Mouse (Mus musculus) cortical plate, adult 2 months (tissue): ENCODE measurements around the gene Commd1. TPM values are rescaled to one million over a fixed set of nuclear protein-coding genes. Genes with fewer than 3 reads are reported as not detected.

Source experiments
- H3K27ac ChIP-seq: fragments of 200-500 bp; 2 replicates; pipeline ENCODE4 v1.5.1; 2012; ENCODE audit warnings: low read length, control low read depth, inconsistent platforms; ENCODE audit not compliant: insufficient read depth
- H3K4me1 ChIP-seq: fragments of 200-500 bp; 2 replicates; pipeline ENCODE4 v1.6.1; 2011; ENCODE audit warnings: low read length; ENCODE audit not compliant: control insufficient read depth, insufficient read depth
- H3K4me3 ChIP-seq: fragments of 200-500 bp; 2 replicates; pipeline ENCODE4 v1.5.1; 2011; ENCODE audit warnings: mild to moderate bottlenecking, low read length, control low read depth; ENCODE audit not compliant: insufficient read depth
- CTCF ChIP-seq: fragments of 200-500 bp; IDR thresholded peaks from 2 replicates; pipeline ENCODE4 v1.5.1; 2011; ENCODE audit warnings: mild to moderate bottlenecking, control low read depth, low read length; ENCODE audit not compliant: insufficient read depth; ENCODE audit errors: extremely low read depth
- POLR2A ChIP-seq: fragments of 200-500 bp; IDR thresholded peaks from 2 replicates; pipeline ENCODE4 v1.6.1; 2011; ENCODE audit warnings: mild to moderate bottlenecking, low read length, control low read depth; ENCODE audit not compliant: insufficient read depth; ENCODE audit errors: extremely low read depth
- polyA plus RNA-seq: library from polyadenylated mRNA; depleted of rRNA; stranded (reverse); fragments of >200 nt; gene quantifications from 2 replicates; pipeline ENCODE4 v1.2.3, GENCODE M21; 2012

Commd1 gene
- polyA plus RNA-seq, 1 experiment = 39.4 TPM

- no peak for TF ChIP-seq POLR2A
- TF ChIP-seq CTCF = no peak
- Histone ChIP-seq H3K4me3 (no peak overlapping the region), H3K27ac (no peak overlapping the region), H3K4me1 (no peaks in the 10 kb centered on the region)
These were observed 70.4 kb downstream of the Commd1 start for GRCm38 (mm10) chr11:22911831-22912230.

GRCm38 (mm10) chr11:22906453-22906865 is 75.7 kb downstream of the Commd1 start:
- no peak overlapping the region for H3K4me3 ChIP-seq
- no peak for TF ChIP-seq POLR2A
- no peak for TF ChIP-seq CTCF
- H3K27ac ChIP-seq = no peak overlapping the region
- H3K4me1 ChIP-seq = no peaks in the 10 kb centered on the region

- TF ChIP-seq POLR2A (no peak), CTCF (no peak)
- Histone ChIP-seq H3K27ac (no peak overlapping the region), H3K4me3 (no peak overlapping the region), H3K4me1 (no peaks in the 10 kb centered on the region)
These were observed 79.3 kb downstream of the Commd1 start for GRCm38 (mm10) chr11:22902923-22903322.

GRCm38 (mm10) chr11:22900041-22900440 is 82.1 kb downstream of the Commd1 start:
- Histone ChIP-seq H3K27ac (no peak overlapping the region), H3K4me3 (no peak overlapping the region), H3K4me1 (no peaks in the 10 kb centered on the region)
- TF ChIP-seq POLR2A (no peak), CTCF (no peak)

GRCm38 (mm10) chr11:22897642-22898041 is 84.5 kb downstream of the Commd1 start:
- TF ChIP-seq POLR2A = no peak
- no peak for TF ChIP-seq CTCF
- no peaks in the 10 kb centered on the region for H3K4me1 ChIP-seq
- H3K4me3 ChIP-seq = no peak overlapping the region
- no peak overlapping the region for H3K27ac ChIP-seq

GRCm38 (mm10) chr11:22897127-22897526 is 85.1 kb downstream of the Commd1 start:
- H3K27ac ChIP-seq = no peak overlapping the region
- H3K4me1 ChIP-seq = no peaks in the 10 kb centered on the region
- no peak overlapping the region for H3K4me3 ChIP-seq
- no peak for TF ChIP-seq CTCF
- no peak for TF ChIP-seq POLR2A

GRCm38 (mm10) chr11:22893075-22893474 is 89.1 kb downstream of the Commd1 start:
- no peak for TF ChIP-seq POLR2A
- no peak overlapping the region for H3K4me3 ChIP-seq
- H3K4me1 ChIP-seq = no peaks in the 10 kb centered on the region
- H3K27ac ChIP-seq = no peak overlapping the region

- TF ChIP-seq CTCF = no peak
- no peak for TF ChIP-seq POLR2A
- no peaks in the 10 kb centered on the region for H3K4me1 ChIP-seq
- no peak overlapping the region for H3K4me3 ChIP-seq
- no peak overlapping the region for H3K27ac ChIP-seq
These were observed 89.7 kb downstream of the Commd1 start for GRCm38 (mm10) chr11:22892466-22892865.

GRCm38 (mm10) chr11:22891876-22892275 is 90.3 kb downstream of the Commd1 start:
- Histone ChIP-seq H3K27ac (no peak overlapping the region), H3K4me1 (no peaks in the 10 kb centered on the region), H3K4me3 (no peak overlapping the region)
- TF ChIP-seq POLR2A = no peak
- TF ChIP-seq CTCF = no peak

- no peak overlapping the region for H3K27ac ChIP-seq
- H3K4me1 ChIP-seq = no peaks in the 10 kb centered on the region
- no peak for TF ChIP-seq CTCF
- TF ChIP-seq POLR2A = no peak
- no peak overlapping the region for H3K4me3 ChIP-seq
These were observed 90.9 kb downstream of the Commd1 start for GRCm38 (mm10) chr11:22891242-22891641.

GRCm38 (mm10) chr11:22889224-22889623 is 93.0 kb downstream of the Commd1 start:
- Histone ChIP-seq H3K27ac (no peak overlapping the region), H3K4me3 (no peak overlapping the region), H3K4me1 (no peaks in the 10 kb centered on the region)
- no peak for TF ChIP-seq CTCF
- TF ChIP-seq POLR2A = no peak
